Mouse (Mus musculus) heart, adult 18-20 months (tissue): ENCODE measurements at regions not wholly inside any gene's neighbourhood (a gene's known extent, or its start where the extent isn't known, plus 50 kb on each side); places are given as distances from the start of the nearest gene placed in this dataset.
A peak's percentile ranks its signal among the peaks of the same experiment; 100 is the strongest.

Experiments used
- DNase-seq, 2 experiments: peaks; one replicate each; pipeline ENCODE4 v3.0.0; 2021 to 2022; ENCODE audit warnings: mixed read lengths in 1 of 2

GRCm38 (mm10) chr5:64610146-64610545 is 193.0 kb upstream of the Klf3 start:
- DNase-seq: no peak

- peak; percentile 74 to 87 for DNase-seq
Measured at GRCm38 (mm10) chr5:64610562-64611405, 192.4 kb upstream of the Klf3 start.

GRCm38 (mm10) chr5:64612017-64612416 is 191.2 kb upstream of the Klf3 start:
- no peak for DNase-seq

- DNase-seq: no peak
Measured at GRCm38 (mm10) chr5:64613696-64614095, 189.5 kb upstream of the Klf3 start.

GRCm38 (mm10) chr5:64618126-64618525 is 185.1 kb upstream of the Klf3 start:
- DNase-seq: peak; percentile 39 to 46

GRCm38 (mm10) chr5:64619752-64620151 is 183.4 kb upstream of the Klf3 start:
- DNase-seq: no peak

GRCm38 (mm10) chr5:64620726-64621125 is 182.5 kb upstream of the Klf3 start:
- DNase-seq: no peak

GRCm38 (mm10) chr5:64621386-64621785 is 181.8 kb upstream of the Klf3 start:
- no peak for DNase-seq

GRCm38 (mm10) chr5:64623653-64624052 is 179.5 kb upstream of the Klf3 start:
- DNase-seq: no peak

GRCm38 (mm10) chr5:64624205-64624604 is 179.0 kb upstream of the Klf3 start:
- no peak for DNase-seq

GRCm38 (mm10) chr5:64625421-64625820 is 177.8 kb upstream of the Klf3 start:
- DNase-seq: no peak

GRCm38 (mm10) chr5:64625841-64626298 is 177.3 kb upstream of the Klf3 start:
- DNase-seq: no peak

GRCm38 (mm10) chr5:64626351-64626750 is 176.8 kb upstream of the Klf3 start:
- DNase-seq: peak; percentile 43 to 74

GRCm38 (mm10) chr5:64630582-64630981 is 172.6 kb upstream of the Klf3 start:
- DNase-seq: no peak

GRCm38 (mm10) chr5:64632171-64632570 is 171.0 kb upstream of the Klf3 start:
- DNase-seq: no peak

GRCm38 (mm10) chr5:64634008-64634407 is 169.2 kb upstream of the Klf3 start:
- DNase-seq: peak; percentile 39 to 71

- no peak for DNase-seq
Measured at GRCm38 (mm10) chr5:64634721-64635120, 168.5 kb upstream of the Klf3 start.

- no peak for DNase-seq
Measured at GRCm38 (mm10) chr5:64636301-64636700, 166.9 kb upstream of the Klf3 start.

GRCm38 (mm10) chr5:64643584-64643983 is 159.6 kb upstream of the Klf3 start:
- DNase-seq: no peak

GRCm38 (mm10) chr5:64647417-64648125 is 155.6 kb upstream of the Klf3 start:
- DNase-seq: no peak

- DNase-seq: peak; percentile 22 to 40
Measured at GRCm38 (mm10) chr5:64648492-64648891, 154.7 kb upstream of the Klf3 start.

GRCm38 (mm10) chr5:64651407-64651806 is 151.8 kb upstream of the Klf3 start:
- no peak for DNase-seq

GRCm38 (mm10) chr5:64653764-64654163 is 149.4 kb upstream of the Klf3 start:
- no peak for DNase-seq
